Mouse (Mus musculus) gastrocnemius, adult 2 months (tissue): Measurements from ENCODE around the gene Ankrd33b. TPM values are rescaled to one million over a fixed set of nuclear protein-coding genes. Genes with fewer than 3 reads are reported as not detected.

Experiments
- DNase-seq: peaks from one replicate; pipeline ENCODE4 v3.0.0; 2022
- H3K27ac ChIP-seq: fragments of 200-600 bp; 2 replicates; pipeline ENCODE4 v1.8.1; 2022; ENCODE audit warnings: mild to moderate bottlenecking
- H3K4me3 ChIP-seq: fragments of 200-600 bp; 2 replicates; pipeline ENCODE4 v1.8.1; 2022; ENCODE audit warnings: mild to moderate bottlenecking, moderate library complexity
- CTCF ChIP-seq: fragments of 200-600 bp; IDR thresholded peaks from 2 replicates; pipeline ENCODE4 v1.8.1; 2022; ENCODE audit warnings: antibody characterized with exemption, mild to moderate bottlenecking, moderate library complexity
- intact Hi-C: fragments of 180-260 bp; cut with DNase I; formaldehyde crosslinking; loops from one replicate; pipeline ENCODE4 v1.15.1; 2025
- total RNA-seq, 2 experiments: library from RNA; stranded (reverse); gene quantifications; 2 replicates each; pipeline ENCODE4 v1.2.3; 2021

Gene Ankrd33b
- total RNA-seq, 2 experiments from 2014 or later = 11.9 to 31.5 TPM

- no peak for TF ChIP-seq CTCF
- intact Hi-C loops = no loop called here
- no peak overlapping the region for H3K27ac ChIP-seq
These were observed 62.3 kb downstream of the Ankrd33b start for GRCm38 (mm10) chr15:31305181-31305580.

GRCm38 (mm10) chr15:31304302-31304701 is 63.2 kb downstream of the Ankrd33b start:
- intact Hi-C loops = no loop called here
- no peak overlapping the region for H3K4me3 ChIP-seq
- H3K27ac ChIP-seq = no peak overlapping the region
- TF ChIP-seq CTCF = no peak
- DNase-seq = no peak

More at GRCm38 (mm10) chr15:31305181-31305580, 62.3 kb downstream of the Ankrd33b start:
- DNase-seq = no peak
- H3K4me3 ChIP-seq = no peak overlapping the region

- H3K27ac ChIP-seq = no peak overlapping the region
- DNase-seq = no peak
- intact Hi-C loops = no loop called here
These were observed 65.1 kb downstream of the Ankrd33b start for GRCm38 (mm10) chr15:31302293-31302990.

GRCm38 (mm10) chr15:31299258-31299917 is 68.1 kb downstream of the Ankrd33b start:
- TF ChIP-seq CTCF = no peak
- Histone ChIP-seq H3K4me3 (no peak overlapping the region), H3K27ac (no peak overlapping the region)
- intact Hi-C loops = no loop called here
- peak; percentile 35 for DNase-seq

More at GRCm38 (mm10) chr15:31302293-31302990, 65.1 kb downstream of the Ankrd33b start:
- H3K4me3 ChIP-seq = no peak overlapping the region
- no peak for TF ChIP-seq CTCF

- intact Hi-C loops = no loop called here
- no peak overlapping the region for H3K27ac ChIP-seq
- H3K4me3 ChIP-seq = no peak overlapping the region
- TF ChIP-seq CTCF = no peak
- DNase-seq = no peak
These were observed 69.8 kb downstream of the Ankrd33b start for GRCm38 (mm10) chr15:31297777-31298137.

GRCm38 (mm10) chr15:31296882-31297776 is 70.4 kb downstream of the Ankrd33b start:
- H3K4me3 ChIP-seq = no peak overlapping the region
- intact Hi-C loops = no loop called here
- DNase-seq = no peak
- TF ChIP-seq CTCF = no peak
- no peak overlapping the region for H3K27ac ChIP-seq

GRCm38 (mm10) chr15:31294311-31294710 is 73.2 kb downstream of the Ankrd33b start:
- no peak overlapping the region for H3K4me3 ChIP-seq
- no peak for TF ChIP-seq CTCF
- no peak for DNase-seq
- intact Hi-C loops = no loop called here
- no peak overlapping the region for H3K27ac ChIP-seq

- DNase-seq = no peak
- intact Hi-C loops = no loop called here
- no peak for TF ChIP-seq CTCF
- H3K4me3 ChIP-seq = no peak overlapping the region
- no peak overlapping the region for H3K27ac ChIP-seq
These were observed 74.9 kb downstream of the Ankrd33b start for GRCm38 (mm10) chr15:31292627-31293026.

- no peak for TF ChIP-seq CTCF
- intact Hi-C loops = no loop called here
- no peak overlapping the region for H3K27ac ChIP-seq
- H3K4me3 ChIP-seq = no peak overlapping the region
- no peak for DNase-seq
These were observed 81.8 kb downstream of the Ankrd33b start for GRCm38 (mm10) chr15:31285695-31286094.

- TF ChIP-seq CTCF = no peak
- Histone ChIP-seq H3K27ac (no peak overlapping the region), H3K4me3 (no peak overlapping the region)
- DNase-seq = no peak
- intact Hi-C loops = no loop called here
These were observed 82.4 kb downstream of the Ankrd33b start for GRCm38 (mm10) chr15:31284922-31285631.

GRCm38 (mm10) chr15:31284142-31284541 is 83.4 kb downstream of the Ankrd33b start:
- peak; percentile 33; the same call in 1 of the 2 replicates for TF ChIP-seq CTCF
- intact Hi-C loops = no loop called here
- Histone ChIP-seq H3K4me3 (no peak overlapping the region), H3K27ac (no peak overlapping the region)
- DNase-seq = no peak

GRCm38 (mm10) chr15:31282353-31282752 is 85.2 kb downstream of the Ankrd33b start:
- DNase-seq = no peak
- H3K27ac ChIP-seq = no peak overlapping the region
- no peak for TF ChIP-seq CTCF
- no peak overlapping the region for H3K4me3 ChIP-seq
- intact Hi-C loops = no loop called here
